Mouse (Mus musculus): ENCODE results near the gene Azi2. TPM values are rescaled to one million over a fixed set of nuclear protein-coding genes. Genes with fewer than 3 reads are reported as not detected.

The Azi2 gene
- polyA plus RNA-seq (2012; rRNA removed) = 54.2 and 57.8 TPM in 2 replicates

DNA sequence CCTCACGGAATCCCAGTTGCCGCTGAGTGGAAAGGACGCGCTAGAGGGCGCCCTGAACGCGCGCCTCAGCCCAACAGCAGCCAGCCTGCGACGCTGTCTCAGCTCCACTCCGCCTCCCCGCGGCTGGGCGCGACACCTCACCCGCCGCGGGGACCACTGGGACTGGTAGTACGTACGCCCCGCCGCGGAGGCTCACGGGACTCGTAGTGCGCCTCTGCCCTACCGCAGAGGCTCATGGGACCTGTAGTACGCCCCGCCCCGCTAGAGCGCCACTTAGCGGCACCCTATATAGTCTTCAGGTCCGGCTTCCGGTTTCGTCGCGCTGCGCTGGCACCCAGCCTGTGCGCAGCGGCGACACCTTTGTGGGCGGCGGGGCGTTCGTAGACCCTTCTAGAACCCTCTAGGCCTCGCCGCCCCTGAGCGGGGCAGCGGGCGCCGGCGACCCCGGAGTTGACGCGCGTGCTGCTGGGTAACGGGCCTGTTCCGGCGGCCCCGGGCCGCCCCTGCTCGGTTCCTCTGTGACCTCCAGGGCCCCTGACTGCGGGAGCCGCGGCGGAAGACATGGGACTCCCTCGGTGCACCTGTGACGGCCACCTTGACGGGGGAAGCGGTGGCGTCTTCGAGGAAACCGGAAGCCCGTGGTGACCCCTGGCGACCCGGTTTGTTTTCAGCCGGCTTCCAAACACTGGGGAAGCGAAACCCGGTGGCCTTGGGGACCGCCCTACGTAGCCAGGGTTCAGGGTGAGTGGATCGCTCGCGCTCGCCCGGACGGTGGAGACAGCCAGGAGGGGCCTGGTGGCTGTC, at the start of gene Azi2:
Gene Azi2 (plus strand): TSS at position 282 of the 804 bp plus-strand sequence.
- peak; percentile 91 for DNase-seq (ENCODE audit: low spot score)

DNA sequence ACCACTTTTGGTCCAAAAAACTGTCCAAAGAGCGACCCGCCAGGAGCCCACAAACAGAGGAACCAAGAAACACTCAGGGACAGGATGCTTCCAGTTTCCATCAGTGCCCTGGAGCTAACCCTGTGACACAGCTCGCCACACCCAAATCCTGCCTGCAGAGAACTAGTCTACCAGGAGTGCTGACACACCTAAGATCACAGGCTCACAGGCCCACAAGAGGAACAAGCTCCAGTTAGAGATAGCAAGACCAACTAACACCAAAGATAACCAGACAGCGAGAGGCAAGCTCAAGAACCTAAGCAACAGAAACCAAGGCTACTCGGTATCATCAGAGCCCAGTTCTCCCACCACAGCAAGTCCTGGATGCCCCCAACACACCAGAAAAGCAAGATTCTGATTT, 43.7 kb upstream of the Azi2 start:
- no peak for DNase-seq (ENCODE audit: low spot score)

DNA sequence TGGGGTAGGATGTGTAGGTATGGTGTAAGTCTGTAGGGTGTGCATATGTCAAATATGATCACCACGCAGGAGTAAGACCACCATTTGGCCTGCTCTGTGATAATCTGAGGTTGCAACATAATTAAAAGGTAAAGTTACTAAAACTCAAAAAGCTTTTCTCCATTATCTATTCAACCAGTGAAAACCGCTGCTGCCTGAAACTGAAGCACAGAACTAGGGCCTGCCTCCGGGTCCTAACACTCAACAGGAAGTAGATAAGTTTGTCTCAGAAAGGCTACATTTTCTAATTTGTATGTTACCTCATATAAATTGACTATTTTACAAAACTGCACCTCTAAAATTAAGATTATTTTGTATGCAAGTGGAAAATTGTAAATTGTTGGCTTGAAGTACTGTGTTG, 38.8 kb upstream of the Azi2 start:
- DNase-seq (ENCODE audit: low spot score) = no peak

DNA sequence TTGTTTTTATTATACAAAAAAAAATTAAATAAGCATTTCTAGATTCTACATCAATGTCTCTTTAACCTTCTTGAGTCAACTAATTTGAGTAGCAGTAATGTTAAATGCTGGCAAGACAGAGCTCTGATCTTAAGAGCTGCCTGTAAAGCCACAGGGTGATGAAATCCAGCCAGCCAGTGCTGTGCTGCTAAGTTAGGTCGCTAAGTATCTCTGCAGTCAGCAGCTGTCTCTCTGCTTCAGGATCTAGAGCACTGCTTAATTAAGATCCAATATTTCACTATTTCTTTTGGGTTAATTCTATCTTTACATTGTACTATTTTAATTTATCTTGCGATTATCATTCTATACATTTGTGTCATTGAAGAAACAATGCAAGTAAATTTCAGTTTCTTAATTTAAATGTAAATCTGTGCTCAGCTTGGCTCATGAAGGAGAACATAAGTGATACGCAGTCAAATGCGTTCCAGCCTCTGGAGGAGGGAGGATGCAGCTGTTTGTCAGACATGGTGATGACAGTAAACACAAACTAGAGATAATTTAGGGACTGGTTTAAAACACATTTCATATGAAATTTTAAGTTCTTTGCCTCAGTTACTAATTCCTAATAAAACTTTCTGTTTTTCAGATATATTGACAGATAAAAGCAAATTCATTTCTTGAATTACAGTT, 36.9 kb upstream of the Azi2 start:
- DNase-seq (ENCODE audit: low spot score) = no peak

GRCm38 (mm10) chr9:118003937-118004336, 36.4 kb upstream of the Azi2 start:
- DNase-seq (ENCODE audit: low spot score) = no peak

GRCm38 (mm10) chr9:118012928-118013327, 27.4 kb upstream of the Azi2 start:
- DNase-seq (ENCODE audit: low spot score) = no peak

DNA sequence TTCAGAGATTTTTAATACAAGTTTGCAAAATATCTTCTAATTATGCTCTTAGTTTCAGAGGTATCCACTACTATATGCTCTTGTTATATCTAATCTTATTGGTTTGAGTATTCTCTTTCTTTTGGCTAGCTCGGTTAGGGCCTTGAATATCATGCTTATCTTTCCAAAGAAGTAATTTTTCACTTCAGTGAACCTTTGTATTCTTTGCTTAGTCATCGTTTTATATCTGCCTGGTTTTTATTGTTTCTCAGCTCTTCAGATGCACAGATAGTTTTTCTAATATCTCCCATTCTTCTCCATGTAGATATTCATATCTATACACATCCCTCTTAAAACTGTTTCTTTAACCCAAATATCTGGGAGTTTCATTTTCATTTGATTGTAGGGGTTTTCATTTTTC, 15.3 kb upstream of the Azi2 start:
- DNase-seq (ENCODE audit: low spot score) = no peak

DNA sequence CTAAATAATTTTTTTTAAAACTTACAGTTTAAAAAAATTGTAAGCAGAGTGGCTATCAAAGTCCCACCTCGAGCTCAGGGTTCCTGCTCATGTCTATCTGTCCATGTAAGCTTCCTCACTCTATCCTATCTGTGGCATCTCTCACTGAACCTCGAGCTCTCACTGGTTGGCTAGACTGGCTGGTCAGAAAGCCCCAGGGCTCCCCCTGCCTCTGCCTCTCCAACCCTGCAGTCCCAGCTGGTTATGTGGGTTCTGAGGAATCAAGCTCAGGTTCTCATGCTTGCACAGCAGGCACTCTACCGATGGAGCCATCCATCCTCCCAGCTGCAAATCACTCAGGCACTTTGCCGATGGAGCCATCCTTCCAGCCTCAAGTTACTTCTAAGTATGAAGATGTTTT, 10.8 kb upstream of the Azi2 start:
- DNase-seq (ENCODE audit: low spot score) = no peak

- DNase-seq (ENCODE audit: low spot score) = no peak
Measured at GRCm38 (mm10) chr9:118030252-118030651, 10.0 kb upstream of the Azi2 start.

DNA sequence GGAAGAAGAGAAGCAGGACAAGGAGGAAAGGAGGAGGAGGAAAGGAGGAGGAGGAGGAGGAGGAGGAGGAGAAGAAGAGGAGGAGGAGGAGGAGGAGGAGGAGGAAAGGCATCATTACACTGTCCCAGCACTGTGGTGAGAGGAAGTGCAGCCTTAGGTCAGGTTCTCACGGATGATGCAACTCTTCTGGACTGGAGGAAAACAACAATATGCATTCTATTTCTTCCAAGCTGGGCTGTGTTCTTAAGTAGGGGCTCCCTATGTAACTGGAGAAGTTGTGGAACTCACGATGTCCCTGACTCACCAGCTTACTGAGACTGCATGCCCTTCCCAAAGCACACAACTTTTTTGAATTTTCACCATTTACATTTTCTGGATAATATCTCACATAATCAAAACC, 8.6 kb upstream of the Azi2 start:
- DNase-seq (ENCODE audit: low spot score) = no peak

DNA sequence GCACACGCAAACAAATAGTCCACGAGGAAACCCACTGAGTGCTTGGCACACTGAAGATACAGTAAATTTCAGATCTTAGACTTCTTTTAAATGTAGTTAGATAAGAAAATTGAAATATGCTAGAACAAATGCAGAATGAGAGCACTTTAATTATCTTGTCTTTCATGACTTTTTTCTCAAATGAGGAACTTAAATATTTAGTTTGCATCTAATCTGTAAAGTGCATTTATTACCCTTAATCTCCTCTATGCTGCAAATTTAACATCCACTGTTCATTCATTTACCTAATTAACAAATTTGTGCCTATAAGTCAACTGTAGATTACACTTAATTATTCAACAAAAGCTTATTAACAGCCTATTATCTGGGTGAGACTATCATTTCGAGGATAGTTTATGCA, 5.3 kb upstream of the Azi2 start:
- DNase-seq (ENCODE audit: low spot score) = no peak

DNA sequence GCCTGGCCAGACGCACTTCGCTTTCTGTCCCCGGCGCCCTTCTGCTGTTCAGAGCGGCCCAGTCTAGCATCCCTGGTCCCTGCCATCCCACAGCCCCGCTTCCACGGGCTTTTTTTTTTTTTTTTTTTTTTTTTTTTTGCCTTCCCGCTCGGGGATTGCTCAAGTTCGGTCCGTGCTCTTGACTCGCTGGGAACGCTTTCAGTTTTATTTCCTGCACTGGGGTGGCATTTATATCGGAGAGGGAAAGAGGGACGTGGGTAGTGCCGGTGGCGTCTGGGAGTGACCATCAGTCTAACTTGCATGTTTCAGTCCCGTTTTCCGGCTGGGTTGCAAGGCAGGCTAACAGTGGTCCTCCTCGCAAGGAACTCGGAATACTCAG, 712 bp downstream of the Azi2 start:
- no peak for DNase-seq (ENCODE audit: low spot score)

GRCm38 (mm10) chr9:118041646-118042045, 1.3 kb downstream of the Azi2 start:
- DNase-seq (ENCODE audit: low spot score) = no peak

- DNase-seq (ENCODE audit: low spot score) = no peak
Measured at GRCm38 (mm10) chr9:118042738-118043137, 2.4 kb downstream of the Azi2 start.

DNA sequence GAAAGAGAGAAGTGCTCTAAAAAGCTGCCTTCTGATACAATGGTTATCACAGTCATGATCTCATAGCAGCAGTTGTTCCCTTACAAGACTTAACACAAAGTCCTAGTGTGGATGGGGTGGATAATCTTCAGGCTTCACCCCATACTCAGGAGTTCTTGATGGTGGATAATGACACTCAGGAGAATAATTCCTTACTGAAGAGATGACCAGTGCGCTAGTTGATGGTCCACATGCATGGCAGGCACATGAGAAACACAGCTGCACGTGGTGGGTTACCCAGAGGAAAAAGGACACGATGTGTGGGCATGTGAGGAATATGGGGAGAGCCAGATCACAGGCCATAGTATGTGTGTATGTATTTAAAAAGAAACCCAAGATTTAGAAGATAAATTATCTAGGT, 3.3 kb downstream of the Azi2 start:
- DNase-seq (ENCODE audit: low spot score) = no peak

GRCm38 (mm10) chr9:118045011-118045533, 4.8 kb downstream of the Azi2 start:
- DNase-seq (ENCODE audit: low spot score) = no peak

DNA sequence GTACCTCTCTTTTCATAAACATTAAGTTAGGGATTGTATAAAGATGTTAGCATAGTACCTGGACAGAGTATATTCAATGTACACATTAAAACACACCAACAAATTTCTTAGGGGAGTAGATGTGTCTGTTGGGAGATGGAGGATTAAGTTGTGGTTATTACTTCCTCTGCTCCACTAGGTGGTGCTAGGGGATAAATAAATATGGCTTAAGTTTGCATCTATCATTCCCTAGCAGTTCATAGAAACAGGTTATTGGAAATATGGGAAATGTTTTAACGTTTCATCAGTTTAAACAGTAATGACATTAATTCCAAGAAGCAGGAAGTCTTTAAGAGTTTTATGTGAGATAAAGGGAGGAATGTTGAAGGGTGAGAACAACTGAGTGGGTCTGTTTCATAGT, 13.0 kb downstream of the Azi2 start:
- DNase-seq (ENCODE audit: low spot score) = no peak

GRCm38 (mm10) chr9:118059101-118059500, 18.8 kb downstream of the Azi2 start:
- no peak for DNase-seq (ENCODE audit: low spot score)

DNA sequence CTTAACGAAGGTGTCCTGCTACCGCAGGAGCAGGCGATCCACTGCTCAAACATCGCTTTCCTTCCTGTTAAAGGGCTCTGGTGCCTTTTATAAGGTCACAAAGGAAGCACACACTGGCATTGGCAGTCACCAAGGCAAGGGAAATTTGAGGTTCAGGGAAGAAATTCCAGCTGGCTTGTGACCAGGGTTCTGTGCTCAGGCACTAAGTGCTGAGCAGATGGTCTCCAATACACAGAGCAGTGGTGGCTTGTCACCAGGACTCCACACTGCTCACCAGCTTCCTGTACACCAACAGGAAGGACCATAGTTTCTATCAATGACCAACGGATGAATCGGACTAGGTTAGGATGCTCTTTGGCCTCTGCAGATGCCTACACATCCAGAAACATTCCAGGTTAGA, 30.1 kb downstream of the Azi2 start:
- no peak for DNase-seq (ENCODE audit: low spot score)

GRCm38 (mm10) chr9:118071337-118071736, 31.0 kb downstream of the Azi2 start:
- DNase-seq (ENCODE audit: low spot score) = no peak

- DNase-seq (ENCODE audit: low spot score) = no peak
Measured at GRCm38 (mm10) chr9:118072101-118072500, 31.8 kb downstream of the Azi2 start.

- no peak for DNase-seq (ENCODE audit: low spot score)
Measured at GRCm38 (mm10) chr9:118073358-118073757, 33.1 kb downstream of the Azi2 start.

Measured in urinary bladder, adult 2 months (tissue).